Mouse (Mus musculus): ENCODE measurements around the gene Smim12. TPM values are rescaled to one million over a fixed set of nuclear protein-coding genes. Genes with fewer than 3 reads are reported as not detected.
A peak's percentile ranks its signal among the peaks of the same experiment; 100 is the strongest.

Gene Smim12
- polyA plus RNA-seq, 1 experiment from 2014 or later, result 24.6 TPM

DNA sequence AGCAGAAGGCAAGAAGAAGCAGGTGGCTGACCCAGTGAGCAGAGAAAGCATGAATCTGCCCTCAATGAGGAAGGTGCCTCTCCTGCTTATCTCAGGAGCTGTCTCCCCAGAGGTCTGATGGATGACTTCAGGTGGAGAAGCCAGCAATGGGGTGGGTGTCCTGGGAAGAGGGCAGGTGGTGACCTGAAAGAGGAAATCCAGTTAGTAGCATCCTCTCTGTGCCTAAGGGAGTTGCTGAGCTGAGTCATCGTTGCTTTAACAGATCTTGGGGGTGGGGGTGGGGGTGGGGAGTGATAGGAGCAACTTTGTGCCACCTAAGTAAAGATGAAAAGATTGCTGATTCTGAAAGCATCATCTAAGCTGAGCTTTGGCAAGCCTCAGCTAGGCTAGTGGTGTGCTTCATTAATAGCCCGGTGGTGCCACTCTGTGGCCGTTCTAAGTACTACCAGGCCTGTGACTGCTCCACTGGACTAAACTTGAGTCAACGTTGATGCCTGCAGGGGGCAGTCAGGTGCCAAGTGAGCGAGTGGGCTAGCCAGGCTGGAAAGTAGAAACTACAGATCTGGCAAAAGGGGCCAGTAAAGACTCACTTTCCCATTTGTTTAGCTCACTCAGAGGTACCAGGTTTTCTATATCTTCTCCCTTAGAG, 6.2 kb downstream of the Smim12 start:
- H3K36me3 ChIP-seq (ENCODE audit: control insufficient read depth, insufficient read depth), result peaks cover 2% of the 10 kb centered on the region
- no peak overlapping the region for H3K9ac ChIP-seq (ENCODE audit: low read depth, low read length)
- no peaks in the 10 kb centered on the region; the same call in 1 of the 2 replicates for H3K27me3 ChIP-seq (ENCODE audit: control insufficient read depth, insufficient read depth, low read depth, low read length)
- ATAC-seq (ENCODE audit: low read depth), result peak; percentile 81
- no peak overlapping the region for H3K4me3 ChIP-seq (ENCODE audit: low read depth, low read length)
- no peak overlapping the region for H3K27ac ChIP-seq (ENCODE audit: low read length)
- no peaks in the 10 kb centered on the region for H3K9me3 ChIP-seq (replicated peaks; ENCODE audit: control insufficient read depth, low read length)
- H3K4me1 ChIP-seq (ENCODE audit: control insufficient read depth, low read depth, low read length), result peaks cover 1% of the 10 kb centered on the region
- WGBS (ENCODE audit: insufficient replicate concordance), result 3% methylated on average over 5 of the region's 5 CpGs
- H3K4me2 ChIP-seq (ENCODE audit: low read depth, low read length), result no peak overlapping the region

DNA sequence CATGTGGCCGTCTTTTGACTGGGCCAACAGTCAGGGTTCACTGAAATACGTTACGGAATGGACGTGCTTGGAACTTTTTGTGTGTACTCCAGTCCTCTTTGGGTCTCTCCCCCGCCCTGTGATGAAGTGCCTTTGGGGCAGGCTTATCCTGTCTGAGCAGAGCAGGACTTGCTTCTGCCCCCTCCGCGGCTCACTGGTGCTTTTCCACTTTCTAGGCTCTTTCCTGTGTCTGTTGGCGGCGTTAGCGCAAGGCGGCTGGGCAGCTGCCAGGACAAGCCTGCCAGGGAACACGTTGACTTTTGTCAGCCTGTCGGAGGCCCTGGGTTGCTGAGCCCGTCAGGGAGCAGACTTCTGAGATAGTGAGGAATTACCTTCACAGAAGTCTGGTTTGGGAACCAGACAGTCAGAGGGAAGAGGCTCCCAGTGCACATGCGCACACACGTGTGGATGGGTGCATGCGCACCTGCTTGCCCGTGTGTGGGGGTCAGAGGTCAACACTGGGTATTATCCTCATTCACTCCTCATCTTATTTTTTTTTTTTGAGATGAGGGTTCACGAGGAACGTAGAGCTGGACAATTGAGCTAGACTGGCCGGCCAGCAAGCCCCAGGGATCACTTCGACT, 8.5 kb downstream of the Smim12 start:
- no peak overlapping the region for H3K9ac ChIP-seq (ENCODE audit: low read depth, low read length)
- H3K27me3 ChIP-seq (ENCODE audit: control insufficient read depth, insufficient read depth, low read depth, low read length), result no peaks in the 10 kb centered on the region; the same call in 1 of the 2 replicates
- 47% methylated on average over 22 of the region's 22 CpGs for WGBS (ENCODE audit: insufficient replicate concordance)
- no peak overlapping the region for H3K4me2 ChIP-seq (ENCODE audit: low read depth, low read length)
- H3K4me1 ChIP-seq (ENCODE audit: control insufficient read depth, low read depth, low read length), result no peaks in the 10 kb centered on the region
- no peak overlapping the region for H3K27ac ChIP-seq (ENCODE audit: low read length)
- H3K4me3 ChIP-seq (ENCODE audit: low read depth, low read length), result no peak overlapping the region
- no peak for ATAC-seq (ENCODE audit: low read depth)
- no peaks in the 10 kb centered on the region for H3K9me3 ChIP-seq (replicated peaks; ENCODE audit: control insufficient read depth, low read length)
- peaks cover 2% of the 10 kb centered on the region for H3K36me3 ChIP-seq (ENCODE audit: control insufficient read depth, insufficient read depth)

DNA sequence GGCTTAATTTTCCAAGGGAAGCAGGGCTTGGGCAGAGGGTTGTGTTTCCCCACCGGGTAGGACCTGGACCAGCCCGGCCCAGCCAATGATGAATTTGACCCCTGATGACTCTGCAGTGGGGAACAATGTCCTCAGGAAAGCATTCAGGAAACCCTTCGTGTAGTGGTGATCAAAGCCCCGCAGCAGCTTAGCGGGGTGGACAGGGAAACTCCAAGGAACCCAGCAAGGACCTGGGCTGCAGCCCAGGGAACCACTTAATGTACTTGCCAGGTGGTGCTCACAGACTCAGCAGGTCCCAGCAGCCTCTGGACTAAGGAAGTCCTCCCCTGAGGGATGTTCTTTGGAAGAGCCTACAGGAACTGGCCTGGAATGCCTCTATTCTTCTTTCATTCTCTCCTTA, 13.2 kb downstream of the Smim12 start:
- Histone ChIP-seq H3K4me3 (ENCODE audit: low read depth, low read length) (no peak overlapping the region), H3K36me3 (ENCODE audit: control insufficient read depth, insufficient read depth) (no peaks in the 10 kb centered on the region), H3K27ac (ENCODE audit: low read length) (no peak overlapping the region), H3K9ac (ENCODE audit: low read depth, low read length) (no peak overlapping the region), H3K4me1 (ENCODE audit: control insufficient read depth, low read depth, low read length) (no peaks in the 10 kb centered on the region), H3K4me2 (ENCODE audit: low read depth, low read length) (no peak overlapping the region), H3K9me3 (replicated peaks; ENCODE audit: control insufficient read depth, low read length) (no peaks in the 10 kb centered on the region), H3K27me3 (ENCODE audit: control insufficient read depth, insufficient read depth, low read depth, low read length) (no peaks in the 10 kb centered on the region; the same call in 1 of the 2 replicates)
- 24% methylated on average over 5 of the region's 5 CpGs for WGBS (ENCODE audit: insufficient replicate concordance)
- no peak for ATAC-seq (ENCODE audit: low read depth)

DNA sequence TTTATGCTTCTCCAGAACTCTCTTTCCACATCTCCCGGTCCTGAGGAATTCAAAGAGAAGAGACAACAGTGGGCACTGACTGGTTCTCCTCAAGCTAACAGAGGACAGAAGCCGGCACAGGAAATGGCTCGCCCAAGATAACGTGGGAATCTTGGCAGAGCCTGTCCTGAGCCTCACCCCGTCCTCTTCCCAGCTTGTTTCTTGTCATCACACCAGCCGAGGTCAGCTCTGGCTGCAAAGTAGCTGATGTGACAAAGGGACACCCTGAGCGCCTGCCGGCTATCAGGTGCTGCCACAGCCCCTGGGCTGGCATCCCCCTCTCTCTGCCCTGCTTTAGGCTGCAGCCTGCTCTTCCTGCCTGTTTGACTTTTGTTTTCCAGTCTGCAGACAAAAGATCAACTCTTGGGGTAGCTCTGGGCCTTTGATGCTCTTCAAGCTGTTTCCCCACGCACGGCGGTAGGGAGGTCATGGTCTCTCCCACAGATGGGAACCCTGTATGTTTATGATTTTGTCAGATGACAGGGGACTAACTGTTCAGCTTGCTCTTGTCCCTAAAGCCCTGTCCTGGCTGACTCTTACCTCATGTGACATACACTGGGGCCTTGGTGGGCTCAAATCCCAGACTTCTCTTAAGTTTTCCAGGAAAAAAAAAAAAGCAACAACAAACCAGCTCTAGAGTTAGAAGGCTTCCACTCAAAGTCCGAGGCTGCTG, 14.8 kb downstream of the Smim12 start:
- 0 out of 2 replicates have a peak, but pooled peaks have one; percentile 13 for ATAC-seq (ENCODE audit: low read depth)
- Histone ChIP-seq H3K36me3 (ENCODE audit: control insufficient read depth, insufficient read depth) (no peaks in the 10 kb centered on the region), H3K27ac (ENCODE audit: low read length) (no peak overlapping the region), H3K27me3 (ENCODE audit: control insufficient read depth, insufficient read depth, low read depth, low read length) (no peaks in the 10 kb centered on the region), H3K4me2 (ENCODE audit: low read depth, low read length) (no peak overlapping the region), H3K9ac (ENCODE audit: low read depth, low read length) (no peak overlapping the region), H3K9me3 (replicated peaks; ENCODE audit: control insufficient read depth, low read length) (no peaks in the 10 kb centered on the region), H3K4me3 (ENCODE audit: low read depth, low read length) (no peak overlapping the region), H3K4me1 (ENCODE audit: control insufficient read depth, low read depth, low read length) (no peaks in the 10 kb centered on the region)
- 28% methylated on average over 12 of the region's 12 CpGs for WGBS (ENCODE audit: insufficient replicate concordance)

DNA sequence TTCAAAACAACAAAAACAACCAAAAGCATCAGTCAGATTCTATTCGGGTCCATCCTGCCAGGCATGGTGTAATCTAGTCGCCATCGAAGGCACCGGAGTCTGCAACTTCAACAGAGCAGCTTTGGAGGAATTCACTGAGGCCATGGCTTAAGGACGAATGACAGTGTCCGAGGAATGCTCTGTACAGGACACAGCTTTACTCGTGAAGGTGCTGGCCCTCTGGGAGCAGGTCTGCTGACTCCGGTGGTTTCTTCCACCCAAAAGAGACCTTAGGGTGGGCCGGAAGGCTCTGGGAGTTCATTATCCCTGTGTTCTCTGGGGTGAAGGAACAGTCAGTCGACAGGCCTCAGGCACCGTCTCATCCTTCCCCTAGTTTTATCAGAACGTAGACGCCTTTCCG, 18.0 kb downstream of the Smim12 start:
- Histone ChIP-seq H3K9ac (ENCODE audit: low read depth, low read length) (no peak overlapping the region), H3K4me1 (ENCODE audit: control insufficient read depth, low read depth, low read length) (no peaks in the 10 kb centered on the region), H3K4me3 (ENCODE audit: low read depth, low read length) (no peak overlapping the region), H3K27me3 (ENCODE audit: control insufficient read depth, insufficient read depth, low read depth, low read length) (no peaks in the 10 kb centered on the region), H3K9me3 (replicated peaks; ENCODE audit: control insufficient read depth, low read length) (no peaks in the 10 kb centered on the region), H3K27ac (ENCODE audit: low read length) (no peak overlapping the region), H3K4me2 (ENCODE audit: low read depth, low read length) (no peak overlapping the region), H3K36me3 (ENCODE audit: control insufficient read depth, insufficient read depth) (no peaks in the 10 kb centered on the region)
- ATAC-seq (ENCODE audit: low read depth), result no peak
- 70% methylated on average over 14 of the region's 14 CpGs for WGBS (ENCODE audit: insufficient replicate concordance)

DNA sequence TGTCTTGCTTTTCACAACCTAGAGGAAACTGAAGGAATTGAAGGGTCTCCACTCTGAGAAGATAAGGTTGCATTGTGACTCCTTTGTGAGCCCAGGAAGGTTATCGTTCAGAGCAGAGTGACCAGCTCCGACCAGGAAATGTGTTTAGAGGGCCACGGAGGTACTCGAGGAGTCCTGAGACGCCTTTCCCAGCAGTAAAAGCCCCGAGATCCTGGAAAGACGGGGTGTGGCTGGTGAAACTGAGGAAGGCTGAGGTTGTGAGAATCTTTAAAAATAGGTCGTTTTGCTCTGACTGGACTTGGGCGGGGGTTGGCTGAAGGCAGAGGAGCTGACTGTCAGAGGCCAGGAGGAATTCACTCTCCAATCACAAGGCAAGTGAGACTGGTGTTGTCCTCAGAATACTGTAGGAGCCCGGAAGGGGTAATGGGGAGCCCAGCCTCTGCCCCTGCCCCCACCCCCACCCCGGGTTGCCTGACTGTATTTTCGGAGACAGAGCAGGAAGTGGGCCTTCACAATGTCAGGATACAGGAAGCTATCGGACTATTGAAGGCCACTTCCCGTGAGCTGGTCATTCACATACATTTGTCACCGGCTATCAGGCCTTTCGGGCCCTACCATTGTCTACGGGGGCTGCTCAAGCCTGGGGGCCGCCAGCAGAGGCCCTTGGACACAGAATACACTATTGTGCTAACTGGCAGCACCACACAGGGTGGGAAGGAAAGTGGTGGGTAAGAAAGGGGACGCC, 20.0 kb downstream of the Smim12 start:
- Histone ChIP-seq H3K36me3 (ENCODE audit: control insufficient read depth, insufficient read depth) (no peaks in the 10 kb centered on the region), H3K27me3 (ENCODE audit: control insufficient read depth, insufficient read depth, low read depth, low read length) (no peaks in the 10 kb centered on the region), H3K9ac (ENCODE audit: low read depth, low read length) (no peak overlapping the region), H3K9me3 (replicated peaks; ENCODE audit: control insufficient read depth, low read length) (no peaks in the 10 kb centered on the region), H3K4me1 (ENCODE audit: control insufficient read depth, low read depth, low read length) (no peaks in the 10 kb centered on the region), H3K27ac (ENCODE audit: low read length) (no peak overlapping the region), H3K4me3 (ENCODE audit: low read depth, low read length) (no peak overlapping the region), H3K4me2 (ENCODE audit: low read depth, low read length) (no peak overlapping the region)
- WGBS (ENCODE audit: insufficient replicate concordance), result 28% methylated on average over 19 of the region's 19 CpGs
- peak; percentile 63 for ATAC-seq (ENCODE audit: low read depth)

DNA sequence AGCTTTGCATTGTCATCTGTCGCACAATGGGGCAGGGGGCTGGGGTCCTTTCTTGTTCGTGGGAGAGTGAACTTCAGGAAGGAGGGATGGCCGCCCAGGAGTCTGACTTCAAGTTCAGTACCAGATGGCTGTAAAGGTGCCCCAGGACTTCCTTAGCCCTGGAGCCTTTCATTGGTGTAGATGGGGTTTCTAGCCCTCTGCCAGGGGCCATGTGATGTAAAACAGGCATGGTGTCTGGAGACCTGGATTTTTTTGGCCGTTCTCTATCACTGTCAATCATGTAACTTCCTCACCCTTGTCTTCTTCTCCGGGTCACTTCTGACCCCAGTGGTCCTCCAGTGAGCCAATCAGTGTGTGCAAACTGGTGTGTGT, 20.6 kb downstream of the Smim12 start:
- WGBS (ENCODE audit: insufficient replicate concordance), result 31% methylated on average over 5 of the region's 5 CpGs
- Histone ChIP-seq H3K4me3 (ENCODE audit: low read depth, low read length) (no peak overlapping the region), H3K9me3 (replicated peaks; ENCODE audit: control insufficient read depth, low read length) (no peaks in the 10 kb centered on the region), H3K4me1 (ENCODE audit: control insufficient read depth, low read depth, low read length) (no peaks in the 10 kb centered on the region), H3K27me3 (ENCODE audit: control insufficient read depth, insufficient read depth, low read depth, low read length) (no peaks in the 10 kb centered on the region), H3K4me2 (ENCODE audit: low read depth, low read length) (no peak overlapping the region), H3K9ac (ENCODE audit: low read depth, low read length) (no peak overlapping the region), H3K36me3 (ENCODE audit: control insufficient read depth, insufficient read depth) (no peaks in the 10 kb centered on the region), H3K27ac (ENCODE audit: low read length) (no peak overlapping the region)
- no peak for ATAC-seq (ENCODE audit: low read depth)

DNA sequence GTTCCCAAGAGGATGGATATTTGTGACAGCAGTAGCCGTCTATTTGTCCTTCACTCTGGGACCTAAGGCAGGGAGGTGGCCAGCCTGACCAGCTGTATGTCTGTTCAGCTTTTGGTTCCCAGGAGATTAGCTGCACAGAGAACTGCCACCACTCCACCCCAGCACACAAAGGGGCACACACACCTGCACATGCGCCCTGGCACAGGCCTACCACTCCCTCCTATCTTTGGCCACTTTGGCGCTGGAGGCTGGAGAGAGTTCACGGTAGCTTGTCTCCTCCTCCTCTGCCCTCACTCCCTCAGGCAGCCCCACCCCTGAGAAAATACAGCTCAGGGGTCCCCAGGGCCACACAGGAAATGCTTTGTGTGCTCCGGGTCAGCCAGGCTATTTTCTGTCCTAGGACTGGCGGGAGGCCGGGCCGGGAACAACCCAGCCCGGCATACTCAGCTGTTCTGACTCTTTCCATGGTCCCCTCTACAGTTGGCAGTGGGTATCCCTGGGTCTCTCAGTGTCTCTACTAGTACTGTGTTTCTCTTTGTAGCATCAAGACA, 34.9 kb downstream of the Smim12 start:
- H3K27ac ChIP-seq (ENCODE audit: low read length), result no peak overlapping the region
- H3K4me1 ChIP-seq (ENCODE audit: control insufficient read depth, low read depth, low read length), result no peaks in the 10 kb centered on the region
- H3K9ac ChIP-seq (ENCODE audit: low read depth, low read length), result no peak overlapping the region
- no peaks in the 10 kb centered on the region for H3K27me3 ChIP-seq (ENCODE audit: control insufficient read depth, insufficient read depth, low read depth, low read length)
- ATAC-seq (ENCODE audit: low read depth), result peak; percentile 24; the same call in 1 of the 2 replicates
- H3K4me2 ChIP-seq (ENCODE audit: low read depth, low read length), result no peak overlapping the region
- WGBS (ENCODE audit: insufficient replicate concordance), result 37% methylated on average over 9 of the region's 9 CpGs
- no peak overlapping the region for H3K4me3 ChIP-seq (ENCODE audit: low read depth, low read length)
- no peaks in the 10 kb centered on the region for H3K36me3 ChIP-seq (ENCODE audit: control insufficient read depth, insufficient read depth)
- no peaks in the 10 kb centered on the region for H3K9me3 ChIP-seq (replicated peaks; ENCODE audit: control insufficient read depth, low read length)
